Mouse (Mus musculus): ENCODE data around the gene 4931409K22Rik. TPM values are rescaled to one million over a fixed set of nuclear protein-coding genes. Genes with fewer than 3 reads are reported as not detected.

Gene 4931409K22Rik
- polyA plus RNA-seq, 1 experiment from 2014 or later = not detected

GRCm38 (mm10) chr5:24601911-24602750, 45.5 kb upstream of the 4931409K22Rik start:
- peaks cover 48% of the 10 kb centered on the region for H3K4me1 ChIP-seq (replicated peaks; ENCODE audit: control insufficient read depth, insufficient read depth, low read length)
- H3K27me3 ChIP-seq (ENCODE audit: control insufficient read depth, insufficient read depth, low read length) = peaks cover 7% of the 10 kb centered on the region
- WGBS = under 1% methylated on average over 56 of the region's 73 CpGs
- no peaks in the 10 kb centered on the region for H3K36me3 ChIP-seq (ENCODE audit: control insufficient read depth, insufficient read depth, low read length)
- H3K9me3 ChIP-seq (ENCODE audit: control insufficient read depth, low read length) = no peaks in the 10 kb centered on the region
- peak overlapping the region; percentile 95 for H3K4me2 ChIP-seq (replicated peaks; ENCODE audit: low read depth, low read length)
- peak; percentile 82 for DNase-seq (ENCODE audit: low spot score)
- H3K4me3 ChIP-seq (ENCODE audit: low read depth, low read length) = peak overlapping the region; percentile 48
- H3K9ac ChIP-seq (ENCODE audit: low read depth, low read length) = peak overlapping the region; percentile 87
- ATAC-seq (ENCODE audit: low FRiP score) = peak; percentile 15; the same call in 1 of the 2 replicates
- peak overlapping the region; percentile 97 for H3K27ac ChIP-seq (ENCODE audit: low read depth, low read length)

GRCm38 (mm10) chr5:24601071-24601835, 44.6 kb upstream of the 4931409K22Rik start:
- H3K27me3 ChIP-seq (ENCODE audit: control insufficient read depth, insufficient read depth, low read length) = peaks cover 7% of the 10 kb centered on the region
- WGBS = 2% methylated on average over 24 of the region's 33 CpGs

DNA sequence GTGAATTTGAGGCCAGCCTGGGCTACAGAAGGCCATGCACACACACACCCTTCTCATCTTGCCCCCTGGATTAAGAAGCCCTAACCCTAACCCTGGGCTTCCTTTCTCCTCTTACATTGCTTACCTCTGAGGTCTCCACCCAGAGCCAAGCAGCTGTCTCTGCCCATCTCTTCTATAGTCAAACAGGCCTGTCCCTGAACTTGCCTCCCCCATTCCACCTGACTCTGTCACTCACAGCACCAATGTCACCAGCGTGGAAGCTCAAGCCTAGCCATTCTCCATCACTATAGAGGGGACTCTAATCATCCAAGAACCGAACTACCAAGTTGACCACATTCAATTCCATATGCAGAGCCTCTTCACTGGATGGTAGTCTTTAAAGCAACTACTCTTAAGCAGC, 43.6 kb upstream of the 4931409K22Rik start:
- WGBS = 50% methylated on average over 2 of the region's 2 CpGs
- H3K9me3 ChIP-seq (ENCODE audit: control insufficient read depth, low read length) = no peaks in the 10 kb centered on the region
- ATAC-seq (ENCODE audit: low FRiP score) = no peak
- DNase-seq (ENCODE audit: low spot score) = no peak
- peaks cover 7% of the 10 kb centered on the region for H3K27me3 ChIP-seq (ENCODE audit: control insufficient read depth, insufficient read depth, low read length)
- H3K36me3 ChIP-seq (ENCODE audit: control insufficient read depth, insufficient read depth, low read length) = no peaks in the 10 kb centered on the region
- no peak overlapping the region for H3K4me3 ChIP-seq (ENCODE audit: low read depth, low read length)
- H3K4me2 ChIP-seq (replicated peaks; ENCODE audit: low read depth, low read length) = peak overlapping the region; percentile 95; the same call in 1 of the 2 replicates
- H3K27ac ChIP-seq (ENCODE audit: low read depth, low read length) = no peak overlapping the region
- no peak overlapping the region for H3K9ac ChIP-seq (ENCODE audit: low read depth, low read length)
- peaks cover 53% of the 10 kb centered on the region for H3K4me1 ChIP-seq (replicated peaks; ENCODE audit: control insufficient read depth, insufficient read depth, low read length)

More at GRCm38 (mm10) chr5:24601071-24601835, 44.6 kb upstream of the 4931409K22Rik start:
- Histone ChIP-seq H3K9me3 (ENCODE audit: control insufficient read depth, low read length) (no peaks in the 10 kb centered on the region), H3K9ac (ENCODE audit: low read depth, low read length) (peak overlapping the region; percentile 87), H3K36me3 (ENCODE audit: control insufficient read depth, insufficient read depth, low read length) (no peaks in the 10 kb centered on the region), H3K27ac (ENCODE audit: low read depth, low read length) (peak overlapping the region; percentile 97), H3K4me3 (ENCODE audit: low read depth, low read length) (peak overlapping the region; percentile 48), H3K4me2 (replicated peaks; ENCODE audit: low read depth, low read length) (peak overlapping the region; percentile 95), H3K4me1 (replicated peaks; ENCODE audit: control insufficient read depth, insufficient read depth, low read length) (peaks cover 50% of the 10 kb centered on the region)
- peak; percentile 60 for DNase-seq (ENCODE audit: low spot score)
- ATAC-seq (ENCODE audit: low FRiP score) = no peak

- ATAC-seq (ENCODE audit: low FRiP score) (no peak), DNase-seq (ENCODE audit: low spot score) (no peak)
- Histone ChIP-seq H3K9ac (ENCODE audit: low read depth, low read length) (no peak overlapping the region), H3K9me3 (ENCODE audit: control insufficient read depth, low read length) (no peaks in the 10 kb centered on the region), H3K4me3 (ENCODE audit: low read depth, low read length) (peak overlapping the region; percentile 38; the same call in 1 of the 2 replicates), H3K27me3 (ENCODE audit: control insufficient read depth, insufficient read depth, low read length) (peaks cover 7% of the 10 kb centered on the region), H3K4me1 (replicated peaks; ENCODE audit: control insufficient read depth, insufficient read depth, low read length) (peaks cover 50% of the 10 kb centered on the region), H3K36me3 (ENCODE audit: control insufficient read depth, insufficient read depth, low read length) (no peaks in the 10 kb centered on the region; the same call in 1 of the 2 replicates), H3K27ac (ENCODE audit: low read depth, low read length) (no peak overlapping the region), H3K4me2 (replicated peaks; ENCODE audit: low read depth, low read length) (peak overlapping the region; percentile 86)
- 10% methylated on average over 8 of the region's 8 CpGs for WGBS
These were observed 42.5 kb upstream of the 4931409K22Rik start for GRCm38 (mm10) chr5:24599137-24599536.

DNA sequence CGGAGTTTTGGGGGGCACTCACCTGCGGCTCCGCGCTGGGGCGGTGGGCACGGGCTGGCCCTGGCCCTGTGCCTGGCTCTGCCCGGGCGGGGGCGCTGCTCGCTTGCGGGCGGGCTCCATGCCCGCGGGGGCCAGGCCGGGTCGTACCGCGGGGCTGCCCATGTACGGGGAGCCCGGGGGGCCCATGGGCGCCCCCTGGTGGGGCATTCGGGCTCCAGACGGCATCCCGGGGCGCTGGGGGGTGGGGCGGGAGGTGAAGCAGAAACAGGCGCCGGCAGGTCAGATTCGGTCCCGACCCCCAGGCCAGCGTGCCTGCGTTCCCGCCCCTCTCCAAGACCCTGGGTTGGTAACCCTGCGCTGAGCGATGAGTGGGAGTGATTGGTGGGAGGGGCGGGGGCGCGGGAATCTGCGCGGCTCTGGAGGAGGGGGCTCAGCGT, 42.0 kb upstream of the 4931409K22Rik start:
- ATAC-seq (ENCODE audit: low FRiP score) = no peak; the same call in 1 of the 2 replicates

DNA sequence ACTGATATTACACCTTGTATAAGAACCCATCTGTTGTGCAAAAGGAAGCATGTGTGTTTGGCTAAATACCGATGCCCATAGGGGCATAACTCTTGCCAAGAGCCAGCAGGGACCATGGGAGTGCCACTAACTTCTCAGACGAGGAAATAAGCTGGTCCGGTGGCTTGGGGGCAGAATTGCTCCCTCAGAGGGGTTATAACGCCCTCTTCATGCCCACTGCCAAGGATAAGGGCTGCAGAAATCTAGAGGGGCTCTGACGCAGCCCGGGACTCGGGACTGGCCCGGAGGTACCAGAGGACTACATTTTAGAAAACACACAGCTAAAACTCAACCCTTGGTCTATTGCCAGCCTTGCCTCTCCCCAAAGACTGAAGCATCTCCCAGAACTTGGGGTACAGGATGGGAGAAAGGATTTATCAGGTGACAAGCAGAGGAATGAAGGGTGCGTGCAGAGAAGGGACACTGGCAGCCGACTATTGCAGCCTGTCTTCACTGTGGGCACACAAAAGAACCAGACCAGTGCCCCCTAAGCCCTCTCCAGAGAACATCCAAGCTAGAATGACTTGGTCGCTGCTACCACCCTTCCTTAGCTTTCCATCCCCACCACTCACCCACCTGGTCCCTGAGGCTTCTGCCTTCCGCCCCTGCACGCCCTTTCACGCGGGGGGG, 41.4 kb upstream of the 4931409K22Rik start:
- no peak for DNase-seq (ENCODE audit: low spot score)

More for the DNA sequence above, 42.0 kb upstream of the 4931409K22Rik start:
- no peak overlapping the region for H3K27ac ChIP-seq (ENCODE audit: low read depth, low read length)
- H3K4me3 ChIP-seq (ENCODE audit: low read depth, low read length) = peak overlapping the region; percentile 38
- peak overlapping the region; percentile 52 for H3K9ac ChIP-seq (ENCODE audit: low read depth, low read length)
- H3K36me3 ChIP-seq (ENCODE audit: control insufficient read depth, insufficient read depth, low read length) = no peaks in the 10 kb centered on the region; the same call in 1 of the 2 replicates
- peak overlapping the region; percentile 86 for H3K4me2 ChIP-seq (replicated peaks; ENCODE audit: low read depth, low read length)
- peaks cover 47% of the 10 kb centered on the region for H3K4me1 ChIP-seq (replicated peaks; ENCODE audit: control insufficient read depth, insufficient read depth, low read length)
- WGBS = under 1% methylated on average over 41 of the region's 41 CpGs
- H3K9me3 ChIP-seq (ENCODE audit: control insufficient read depth, low read length) = no peaks in the 10 kb centered on the region
- DNase-seq (ENCODE audit: low spot score) = peak; percentile 81
- H3K27me3 ChIP-seq (ENCODE audit: control insufficient read depth, insufficient read depth, low read length) = peaks cover 7% of the 10 kb centered on the region

GRCm38 (mm10) chr5:24597221-24597728, 40.7 kb upstream of the 4931409K22Rik start:
- no peaks in the 10 kb centered on the region for H3K9me3 ChIP-seq (ENCODE audit: control insufficient read depth, low read length)
- H3K27me3 ChIP-seq (ENCODE audit: control insufficient read depth, insufficient read depth, low read length) = peaks cover 7% of the 10 kb centered on the region
- 60% methylated on average over 2 of the region's 2 CpGs for WGBS
- H3K4me2 ChIP-seq (replicated peaks; ENCODE audit: low read depth, low read length) = peak overlapping the region; percentile 25
- peaks cover 38% of the 10 kb centered on the region for H3K4me1 ChIP-seq (replicated peaks; ENCODE audit: control insufficient read depth, insufficient read depth, low read length)
- H3K36me3 ChIP-seq (ENCODE audit: control insufficient read depth, insufficient read depth, low read length) = no peaks in the 10 kb centered on the region; the same call in 1 of the 2 replicates
- peak overlapping the region; percentile 28; the same call in 1 of the 2 replicates for H3K9ac ChIP-seq (ENCODE audit: low read depth, low read length)
- peak; percentile 28; the same call in 1 of the 2 replicates for ATAC-seq (ENCODE audit: low FRiP score)
- peak; percentile 90 for DNase-seq (ENCODE audit: low spot score)
- H3K27ac ChIP-seq (ENCODE audit: low read depth, low read length) = peak overlapping the region; percentile 85
- no peak overlapping the region for H3K4me3 ChIP-seq (ENCODE audit: low read depth, low read length)

More for the DNA sequence above, 41.4 kb upstream of the 4931409K22Rik start:
- Histone ChIP-seq H3K9ac (ENCODE audit: low read depth, low read length) (peak overlapping the region; percentile 52), H3K27me3 (ENCODE audit: control insufficient read depth, insufficient read depth, low read length) (peaks cover 7% of the 10 kb centered on the region), H3K9me3 (ENCODE audit: control insufficient read depth, low read length) (no peaks in the 10 kb centered on the region), H3K4me2 (replicated peaks; ENCODE audit: low read depth, low read length) (peak overlapping the region; percentile 86), H3K4me1 (replicated peaks; ENCODE audit: control insufficient read depth, insufficient read depth, low read length) (peaks cover 42% of the 10 kb centered on the region), H3K36me3 (ENCODE audit: control insufficient read depth, insufficient read depth, low read length) (no peaks in the 10 kb centered on the region; the same call in 1 of the 2 replicates), H3K4me3 (ENCODE audit: low read depth, low read length) (peak overlapping the region; percentile 38), H3K27ac (ENCODE audit: low read depth, low read length) (no peak overlapping the region)
- ATAC-seq (ENCODE audit: low FRiP score) = no peak
- WGBS = 24% methylated on average over 15 of the region's 15 CpGs

All from hindbrain, embryonic 11.5 days (tissue).